Mouse (Mus musculus) right cerebral cortex, postnatal 10 days (tissue): Measurements from ENCODE around the gene Pdhx.

ENCODE experiments used
- DNase-seq, 2 experiments: peaks; one replicate each; pipeline ENCODE4 v3.0.0; 2021; ENCODE audit warnings: low spot score in 2 of 2

The Pdhx gene

GRCm38 (mm10) chr2:103073219-103073982 lies at the start of gene Pdhx, which contains the start of gene Apip:
TSS of gene Pdhx (minus strand) at chr2:103073513.
TSS of gene Apip (plus strand) at chr2:103073675.
- DNase-seq: peak; percentile 100

DNA sequence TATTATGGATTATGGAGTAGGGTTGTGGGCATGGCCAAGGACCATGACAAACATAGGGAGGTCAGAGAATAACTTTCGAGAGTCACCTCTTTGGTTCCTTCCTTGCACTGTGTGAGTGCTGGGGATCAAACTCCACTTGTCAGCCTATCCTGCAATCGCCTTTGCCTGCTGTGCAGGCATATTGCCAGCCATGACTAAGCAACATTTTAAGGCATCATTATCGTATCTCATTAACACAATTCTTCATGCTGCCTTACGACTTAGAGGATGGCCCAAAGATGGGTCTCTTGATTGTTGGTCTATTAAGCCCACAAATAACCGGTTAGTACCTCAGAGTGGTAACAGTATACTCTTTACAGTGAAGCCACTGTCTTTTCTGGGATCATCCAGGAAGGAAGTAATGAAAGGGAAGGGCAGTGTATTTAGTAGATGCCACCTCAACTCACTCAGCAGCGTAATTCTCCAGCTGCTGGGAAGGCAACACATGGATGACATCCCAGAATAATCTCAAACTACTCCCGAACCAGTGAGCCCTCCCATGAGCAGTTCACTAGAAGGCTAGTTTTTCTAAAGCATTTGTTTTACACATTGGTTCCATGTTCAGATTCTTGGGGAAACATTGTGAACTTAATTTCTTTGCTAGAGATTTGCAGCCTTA lies 46.0 kb upstream of the Pdhx start:
- DNase-seq: no peak

DNA sequence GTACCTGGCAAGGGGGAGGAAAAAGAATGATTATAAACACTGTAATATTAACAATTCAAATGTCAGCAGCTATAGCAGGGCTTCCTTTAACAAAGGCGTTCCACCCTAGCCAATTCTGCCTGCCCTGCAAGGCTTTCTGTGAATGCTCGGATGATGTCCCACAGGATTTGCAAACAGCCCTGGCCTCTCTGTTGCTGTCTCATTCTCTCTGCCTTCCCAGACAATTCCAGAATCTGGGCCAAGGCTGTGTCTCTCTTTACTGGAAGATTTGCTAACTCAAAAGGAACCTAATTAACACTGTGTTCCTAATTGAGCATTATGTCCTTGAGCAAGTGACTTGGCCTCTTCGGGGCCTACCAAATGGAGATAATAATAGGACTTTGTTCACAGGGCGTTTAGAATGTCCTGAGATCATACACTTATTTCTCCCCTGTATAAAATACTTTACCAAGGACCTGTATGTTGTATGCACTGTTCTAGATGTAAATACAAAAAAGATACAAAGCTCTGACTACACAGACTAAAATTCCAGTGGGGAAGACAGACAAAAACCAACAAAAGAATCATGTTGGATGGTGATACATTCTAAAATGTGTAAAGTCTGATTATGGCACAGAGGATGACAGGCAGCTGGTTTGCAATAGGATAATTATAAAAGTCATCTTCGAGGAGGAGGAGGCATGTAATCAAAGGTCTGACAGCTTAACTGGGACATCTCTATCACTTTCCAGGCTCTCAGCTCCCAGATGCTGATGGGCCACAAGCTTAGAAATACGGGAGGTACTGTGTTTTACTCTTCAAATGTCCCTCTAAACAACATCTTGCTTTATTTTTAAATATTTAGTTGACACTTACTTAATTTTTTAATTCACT lies 45.2 kb upstream of the Pdhx start:
- no peak for DNase-seq

- DNase-seq: no peak
These were observed 43.9 kb upstream of the Pdhx start for GRCm38 (mm10) chr2:103117212-103117611.

DNA sequence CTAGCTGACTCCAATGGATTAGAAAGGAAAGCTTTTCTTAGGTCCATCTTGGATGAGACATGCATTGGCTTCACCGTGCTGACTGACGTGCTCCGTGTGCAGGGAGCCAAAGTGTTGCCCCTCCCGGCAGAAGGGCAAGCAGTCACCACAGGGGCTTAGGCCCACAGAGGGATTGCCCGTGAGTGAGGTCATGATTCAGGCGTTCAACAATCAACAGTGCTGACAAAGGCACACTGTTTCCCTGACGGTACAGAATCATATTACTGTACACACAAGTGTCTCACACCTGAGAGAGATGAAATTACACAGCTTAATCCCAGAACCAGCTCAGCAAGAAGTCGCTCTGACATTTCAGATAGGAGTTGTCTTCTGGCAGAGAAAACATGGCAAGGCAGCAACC lies 38.4 kb upstream of the Pdhx start:
- no peak for DNase-seq

DNA sequence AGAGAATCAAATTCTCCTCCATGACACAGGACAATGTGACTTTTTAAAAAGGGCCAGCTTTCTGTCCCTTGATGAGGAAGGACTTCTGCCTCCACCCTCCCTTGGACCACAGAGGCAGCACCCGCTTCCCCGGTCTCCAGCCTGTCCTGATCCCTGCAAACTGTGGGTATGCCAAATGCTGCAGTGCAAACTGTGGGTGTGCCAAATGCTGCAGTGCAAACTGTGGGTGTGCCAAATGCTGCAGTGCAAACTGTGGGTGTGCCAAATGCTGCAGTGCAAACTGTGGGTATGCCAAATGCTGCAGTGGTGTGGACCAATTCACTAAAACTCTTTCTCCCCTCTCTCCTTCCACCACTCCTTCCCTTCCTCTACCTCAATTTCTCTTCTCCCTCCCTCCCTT lies 32.9 kb upstream of the Pdhx start:
- DNase-seq: no peak

GRCm38 (mm10) chr2:103102595-103102994 lies 29.3 kb upstream of the Pdhx start:
- no peak for DNase-seq

DNA sequence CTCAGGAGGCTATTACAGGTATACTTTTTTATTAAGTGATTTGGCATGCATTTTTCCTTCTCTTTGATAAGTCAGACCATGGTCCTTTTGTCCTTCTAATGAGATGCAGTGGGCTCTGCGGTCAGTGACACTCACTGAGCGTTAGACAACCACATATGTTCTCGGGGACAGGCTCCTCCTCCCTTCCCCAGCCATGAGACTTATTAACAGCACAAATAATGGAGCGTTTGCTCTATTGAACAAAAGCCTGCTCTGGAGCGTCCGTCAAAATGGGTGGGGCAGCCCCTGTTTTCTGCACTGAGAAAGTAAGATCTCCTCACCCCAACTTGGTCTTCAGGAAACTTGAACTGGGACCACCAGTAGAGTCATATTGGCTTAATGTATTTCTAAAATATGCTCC lies 16.2 kb upstream of the Pdhx start:
- DNase-seq: no peak

DNA sequence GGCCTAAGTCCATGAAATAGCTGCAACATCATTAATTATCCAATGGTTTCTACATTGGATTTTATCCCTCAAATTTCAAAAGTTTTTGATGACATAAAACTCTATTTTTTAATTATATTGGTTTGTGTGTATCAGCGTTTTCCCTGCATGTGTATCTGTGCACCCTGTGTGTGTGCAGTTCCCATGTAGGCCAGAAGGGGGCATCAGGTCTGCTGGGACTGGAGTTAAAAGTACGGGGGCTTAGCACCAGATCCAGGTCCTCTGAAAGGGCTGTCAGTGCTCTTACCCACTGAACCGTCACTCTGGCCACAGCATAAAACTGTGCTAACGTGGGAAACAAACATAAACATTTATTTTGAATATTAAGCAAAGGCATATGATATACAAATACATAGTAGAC lies 14.8 kb upstream of the Pdhx start:
- DNase-seq: no peak

- peak in 1 of 2 experiments; percentile 51 for DNase-seq
These were observed 13.1 kb upstream of the Pdhx start for GRCm38 (mm10) chr2:103086432-103086831.

- DNase-seq: no peak
These were observed 12.3 kb upstream of the Pdhx start for GRCm38 (mm10) chr2:103085633-103086032.

DNA sequence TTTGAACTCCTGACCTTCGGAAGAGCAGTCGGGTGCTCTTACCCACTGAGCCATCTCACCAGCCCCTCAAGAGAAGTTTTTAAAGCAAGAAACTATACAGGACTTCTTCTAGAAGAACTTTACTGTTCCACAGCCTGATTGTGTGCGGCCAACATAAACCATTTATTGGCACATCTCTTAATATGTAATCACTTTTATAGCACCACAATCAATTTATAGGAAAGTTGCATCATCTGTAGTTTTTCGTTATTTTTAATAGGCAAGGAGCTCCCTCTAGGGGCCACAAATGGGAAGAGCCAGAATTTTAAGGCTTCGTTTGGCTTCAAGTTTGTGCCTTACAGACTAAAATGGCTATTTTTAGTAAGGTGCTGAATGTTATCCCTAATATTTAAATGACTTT lies 11.1 kb upstream of the Pdhx start:
- DNase-seq: no peak

DNA sequence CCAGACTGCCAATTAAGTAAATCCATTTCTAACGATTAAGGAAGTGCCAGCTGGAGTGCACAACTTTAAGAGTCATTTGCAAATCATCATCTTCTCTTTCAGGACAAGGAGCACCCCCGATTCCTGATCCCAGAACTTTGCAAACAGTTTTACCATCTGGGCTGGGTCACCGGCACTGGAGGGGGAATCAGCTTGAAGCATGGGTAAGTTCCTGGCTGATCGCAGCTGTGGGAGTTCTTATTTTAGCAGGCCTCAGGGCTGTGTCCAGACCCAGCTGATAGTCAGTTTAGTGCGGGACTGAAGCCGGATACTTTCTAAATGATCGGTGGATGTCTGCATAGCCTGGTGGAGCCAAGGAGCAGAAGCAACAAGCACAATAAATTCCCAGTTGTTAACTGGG lies 9.5 kb upstream of the Pdhx start:
- DNase-seq: no peak

DNA sequence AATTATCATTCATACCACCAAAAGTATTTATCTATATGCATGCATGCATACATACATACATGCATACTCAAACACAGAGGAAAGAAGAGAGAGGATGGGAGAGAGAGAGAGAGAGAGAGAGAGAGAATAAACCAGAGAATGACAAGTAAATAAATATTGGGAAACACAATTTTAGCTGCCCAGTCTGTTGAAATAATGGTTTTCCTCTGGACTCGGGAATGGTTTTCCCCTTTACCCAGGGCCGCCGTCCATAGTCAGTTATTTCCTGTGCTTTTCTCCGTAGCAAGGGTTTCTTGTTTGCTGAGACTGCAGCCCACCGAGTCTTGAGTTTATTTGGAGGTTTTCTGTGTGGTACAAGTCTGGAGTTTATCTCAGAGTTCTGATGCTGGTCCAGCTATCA lies 8.4 kb upstream of the Pdhx start:
- no peak for DNase-seq

DNA sequence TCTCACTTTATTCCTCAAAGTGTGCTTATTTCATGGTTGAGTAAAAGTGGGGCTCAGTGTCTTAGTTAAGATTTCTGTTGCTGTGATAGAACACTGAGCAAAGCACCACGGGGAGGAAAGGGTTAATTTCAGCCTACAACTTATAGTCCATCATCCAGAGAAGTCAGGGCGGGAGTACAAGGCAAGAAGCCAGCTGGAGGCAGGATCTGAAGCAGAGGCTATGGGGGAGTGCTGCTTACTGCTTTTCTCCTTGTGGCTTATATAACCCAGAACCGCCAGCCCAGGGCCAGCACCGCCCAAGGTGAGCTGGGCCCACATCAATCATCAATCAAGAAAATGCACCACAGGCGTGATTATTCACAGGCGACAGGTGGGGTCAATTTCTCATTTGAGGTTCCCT lies 7.8 kb upstream of the Pdhx start:
- DNase-seq: no peak

DNA sequence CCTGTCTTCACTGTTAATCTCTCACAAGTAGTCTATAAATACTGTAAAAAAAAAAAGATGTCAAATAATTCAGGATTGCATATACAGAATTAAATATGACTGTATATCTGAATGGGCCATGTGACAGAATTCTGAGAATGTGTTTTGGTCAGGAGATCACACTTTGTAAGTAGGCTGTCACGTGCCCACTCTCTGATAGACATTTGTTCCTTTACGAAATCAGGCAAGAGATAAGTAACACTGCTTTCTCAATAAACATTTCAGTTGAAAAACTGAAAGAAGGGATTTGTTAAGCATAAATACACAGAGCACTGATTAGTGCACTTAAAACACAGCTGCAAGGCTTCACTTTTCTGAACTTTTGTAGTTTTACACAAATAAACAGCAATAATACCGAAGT lies 2.7 kb downstream of the Pdhx start:
- no peak for DNase-seq

DNA sequence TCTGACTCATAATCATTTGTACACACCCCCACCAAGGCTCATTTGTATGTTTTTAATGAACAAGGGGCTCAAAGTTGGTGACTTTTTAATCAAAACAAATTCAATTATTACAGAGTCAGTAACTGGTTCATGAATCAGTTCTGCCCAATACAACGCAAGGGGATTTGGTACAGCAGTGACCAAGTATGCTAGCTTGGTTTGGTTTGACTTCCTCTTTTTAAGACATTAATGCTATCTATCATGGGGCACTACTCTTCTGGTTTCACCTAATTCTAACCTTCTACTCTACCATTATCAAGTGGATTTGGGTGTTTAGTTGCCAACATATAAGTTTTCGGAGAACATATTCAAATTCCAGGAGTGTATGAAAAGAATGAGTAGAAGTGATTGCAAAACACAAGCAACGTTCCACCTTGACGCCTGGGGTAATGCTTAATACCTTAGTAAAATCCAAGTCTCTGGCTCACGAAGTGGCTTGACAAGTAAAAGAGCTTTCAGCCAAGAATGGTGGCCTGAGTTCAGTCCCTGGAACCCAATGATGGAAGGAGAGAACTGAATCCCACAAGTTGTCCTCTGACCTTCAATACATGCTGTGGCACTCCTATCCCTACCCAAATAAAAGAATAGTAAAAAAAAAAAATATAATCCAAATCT lies 3.4 kb downstream of the Pdhx start:
- DNase-seq: no peak

- DNase-seq: no peak
These were observed 4.7 kb downstream of the Pdhx start for GRCm38 (mm10) chr2:103068602-103069001.

DNA sequence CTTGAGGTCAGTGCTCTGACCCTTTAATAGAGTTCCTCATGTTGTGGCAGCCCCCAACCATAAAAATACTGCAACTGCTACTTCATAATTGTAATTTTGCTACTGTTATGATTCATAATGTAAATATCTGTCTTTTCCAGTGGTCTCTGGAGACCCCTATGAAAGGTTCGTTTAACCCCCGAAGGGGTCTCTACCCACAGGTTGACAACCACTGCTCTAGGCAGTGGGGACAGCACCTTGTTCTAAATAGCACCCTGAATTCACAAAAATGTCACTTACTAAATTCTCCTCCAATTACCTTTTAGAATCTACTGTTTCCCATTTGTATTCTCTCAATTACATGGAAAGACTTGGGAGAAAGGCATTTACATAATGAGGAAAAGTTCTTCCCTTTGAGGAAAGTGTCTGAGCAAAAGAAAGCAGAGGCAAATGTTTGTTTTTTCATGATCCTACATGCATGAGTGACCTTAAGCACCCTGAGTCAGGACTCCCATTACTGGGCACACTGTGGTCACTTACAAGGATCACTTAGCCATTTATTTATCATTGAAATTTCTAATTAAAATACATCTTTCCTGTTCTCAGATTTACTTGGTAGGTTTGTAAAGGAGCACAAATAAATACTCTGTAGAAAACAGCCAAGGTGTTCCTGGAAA lies 5.6 kb downstream of the Pdhx start:
- DNase-seq: no peak

DNA sequence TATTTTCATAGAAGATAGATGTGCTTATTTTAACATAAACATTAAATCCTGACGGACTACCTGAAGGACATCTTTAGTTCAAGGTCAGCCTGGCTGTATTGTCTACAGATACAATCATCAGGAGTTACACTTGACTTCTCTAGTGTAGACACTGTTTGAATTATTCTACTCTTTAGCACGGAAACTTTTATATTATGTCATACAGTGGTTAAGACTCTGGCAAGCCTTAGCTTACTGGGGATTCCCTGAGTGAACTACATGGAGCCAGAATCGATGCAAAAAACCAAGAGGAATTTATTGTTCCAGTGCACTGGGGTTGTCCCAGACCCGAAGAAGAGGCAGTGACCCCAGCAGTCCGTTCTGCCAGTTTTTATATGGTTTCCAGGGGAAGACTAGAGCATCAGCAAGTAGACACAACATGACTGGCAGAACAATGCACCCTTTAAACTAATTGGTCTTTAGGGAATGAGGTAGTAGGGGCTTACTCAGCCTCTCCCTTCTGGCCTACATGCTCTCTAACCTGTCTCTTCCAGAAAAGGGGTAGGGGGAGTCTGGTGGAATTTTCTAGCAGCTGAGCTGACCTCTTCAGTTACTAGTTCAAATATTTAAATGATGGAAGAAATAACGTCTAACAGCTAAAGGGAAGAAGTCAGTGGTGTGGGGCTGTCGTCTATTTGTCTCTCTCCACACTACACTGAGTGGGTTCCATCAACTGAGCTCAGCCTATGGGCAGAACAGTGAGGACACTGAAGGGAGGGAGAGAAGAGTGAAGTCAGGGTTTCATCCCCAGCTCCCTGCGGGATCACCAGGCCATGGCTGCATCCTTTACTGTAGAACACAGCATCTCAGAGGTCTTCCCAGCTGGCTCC lies 6.4 kb downstream of the Pdhx start:
- no peak for DNase-seq

DNA sequence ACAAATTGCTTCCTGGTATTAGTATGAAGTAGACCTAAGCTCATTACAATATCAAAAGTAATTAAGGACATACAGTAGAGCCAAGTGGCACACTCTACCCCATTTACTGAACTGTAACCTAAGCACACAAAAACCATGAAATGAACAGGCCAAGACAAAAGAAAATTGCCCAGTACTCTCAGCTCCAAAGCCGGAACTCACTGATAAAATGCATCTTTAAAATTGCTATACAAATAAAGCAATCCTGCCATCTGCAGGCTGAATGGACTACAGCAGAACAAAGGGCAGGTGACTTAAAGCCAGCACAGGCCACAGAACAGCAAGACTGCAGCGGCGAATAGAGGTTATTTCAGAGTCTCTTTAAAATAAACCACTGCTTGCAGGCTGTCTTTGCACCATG lies 10.4 kb downstream of the Pdhx start:
- no peak for DNase-seq
